Mouse (Mus musculus): ENCODE measurements around the gene Upk3b. TPM values are rescaled to one million over a fixed set of nuclear protein-coding genes. Genes with fewer than 3 reads are reported as not detected.
"Not testable (repeated sequence)": the region's sequence is repeated elsewhere in the genome, so short reads cannot be mapped to it uniquely, and the experiment has no call there.

The Upk3b gene
- polyA plus RNA-seq, 1 experiment, result not detected

DNA sequence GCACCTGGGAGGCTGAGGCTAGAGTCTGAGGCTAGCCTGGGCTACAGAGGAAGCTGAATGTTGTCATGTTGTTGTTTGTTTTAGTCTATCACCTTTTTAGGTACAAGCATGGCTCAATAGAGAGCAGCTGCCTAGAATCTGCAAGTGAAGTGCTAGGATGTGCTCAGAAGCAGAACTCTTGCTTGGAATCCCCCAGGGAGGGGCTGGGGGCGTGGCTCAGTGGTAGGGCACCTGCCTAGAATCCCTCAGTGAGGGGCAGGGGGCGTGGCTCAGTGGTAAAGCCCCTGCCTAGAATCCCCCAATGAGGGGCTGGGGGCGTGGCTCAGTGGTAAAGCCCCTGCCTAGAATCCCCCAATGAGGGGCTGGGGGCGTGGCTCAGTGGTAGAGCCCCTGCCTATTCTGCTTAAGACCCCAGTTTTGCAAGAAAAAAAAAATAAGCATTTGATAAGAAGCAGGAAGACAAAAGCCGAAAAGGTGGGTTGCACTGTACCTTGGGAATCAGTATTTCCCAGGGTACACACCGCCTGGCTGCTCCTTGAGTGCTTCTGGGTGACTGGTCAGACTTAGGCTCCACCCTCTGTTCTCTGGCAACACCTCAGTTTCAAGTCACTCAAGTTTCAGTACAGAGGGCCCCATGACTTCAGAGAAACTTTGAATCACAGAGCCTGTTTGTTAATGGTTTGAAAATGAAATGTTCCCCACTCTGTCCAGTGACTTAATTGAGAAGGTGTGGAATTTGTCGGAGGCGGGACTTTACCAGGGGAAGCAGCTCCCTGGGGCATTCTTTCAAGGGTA, 14.8 kb downstream of the Upk3b start:
- Histone ChIP-seq H3K4me3 (replicated peaks; ENCODE audit: control insufficient read depth, low read depth, low read length) (no peak overlapping the region), H3K4me1 (ENCODE audit: control insufficient read depth, insufficient read depth, low read length) (no peaks in the 10 kb centered on the region), H3K27ac (ENCODE audit: control insufficient read depth, insufficient read depth, low read depth, low read length, poor library complexity) (no peak overlapping the region)
- TF ChIP-seq POLR2A (IDR thresholded peaks at IDR 0.05; ENCODE audit: borderline replicate concordance, control insufficient read depth, low read depth, low read length) (no peak), CTCF (IDR thresholded peaks at IDR 0.05; ENCODE audit: control insufficient read depth, insufficient read depth, low read length) (no peak)
- 74% methylated on average over 8 of the region's 8 CpGs for WGBS

DNA sequence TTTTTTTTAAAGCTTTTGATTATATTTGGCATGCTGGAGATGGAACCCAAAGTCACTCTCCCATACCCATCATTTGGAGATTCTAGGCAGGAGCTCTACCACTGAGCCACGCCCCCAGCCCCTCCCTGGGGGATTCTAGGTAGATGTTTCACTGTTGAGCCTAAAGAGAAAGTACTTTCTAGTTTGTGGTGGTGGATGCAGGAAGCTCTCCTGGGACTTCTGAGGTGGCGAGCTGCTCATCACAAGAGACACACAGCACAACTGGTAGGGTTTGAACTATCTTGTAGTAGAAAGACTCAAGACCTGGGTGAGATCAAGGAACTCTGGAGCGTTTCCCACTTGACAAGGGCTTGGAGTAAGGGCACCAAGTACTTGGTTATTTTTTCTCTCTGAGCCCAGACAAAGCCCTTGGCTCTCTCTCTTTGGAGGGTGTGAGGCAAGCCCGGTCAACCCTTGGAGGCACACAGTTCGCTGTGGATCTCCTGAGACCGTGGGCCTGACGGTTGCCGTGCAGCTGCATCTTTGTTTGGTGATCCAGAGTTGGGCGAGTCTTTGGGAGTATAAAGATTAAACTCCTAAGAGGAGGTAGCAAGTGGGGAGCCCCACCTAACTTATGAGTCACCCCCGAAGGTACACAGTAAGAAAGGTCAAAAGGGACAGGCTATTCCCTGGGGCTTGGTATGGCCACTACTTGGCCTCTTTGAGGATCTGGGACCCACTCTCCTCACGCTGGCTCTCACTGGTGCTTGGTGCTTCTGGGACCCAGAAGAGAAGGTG, 16.2 kb downstream of the Upk3b start, which contains the start of gene Upk3bl:
Upk3bl (plus strand) TSS at position 192 of the 777 bp plus-strand sequence.
- Histone ChIP-seq H3K4me3 (replicated peaks; ENCODE audit: control insufficient read depth, low read depth, low read length) (no peak within 1 kb of the TSS), H3K4me1 (ENCODE audit: control insufficient read depth, insufficient read depth, low read length) (no peaks in the 10 kb centered on the region), H3K27ac (ENCODE audit: control insufficient read depth, insufficient read depth, low read depth, low read length, poor library complexity) (no peak within 1 kb of the TSS)
- 60% methylated on average over 11 of the region's 11 CpGs for WGBS
- TF ChIP-seq POLR2A (IDR thresholded peaks at IDR 0.05; ENCODE audit: borderline replicate concordance, control insufficient read depth, low read depth, low read length) (no peak), CTCF (IDR thresholded peaks at IDR 0.05; ENCODE audit: control insufficient read depth, insufficient read depth, low read length) (no peak)

DNA sequence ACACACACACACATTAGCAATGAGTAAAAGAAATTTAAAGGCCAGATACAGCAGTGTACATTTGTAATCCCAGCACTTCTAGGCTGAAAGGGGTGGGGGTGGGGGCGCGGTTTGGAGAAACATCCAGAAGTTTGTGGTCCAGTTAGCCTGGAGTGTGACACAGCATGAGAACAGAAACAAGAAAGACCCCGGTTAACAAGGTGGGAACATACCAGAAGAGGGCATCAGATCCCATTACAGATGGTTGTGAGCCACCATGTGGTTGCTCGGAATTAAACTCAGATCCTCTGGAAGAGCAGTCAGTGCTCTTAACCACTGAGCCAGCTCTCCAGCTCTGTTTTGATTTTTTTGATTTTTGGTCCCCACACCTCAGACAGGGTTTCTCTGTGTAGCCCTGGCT, 17.8 kb downstream of the Upk3b start:
- no peak overlapping the region for H3K27ac ChIP-seq (ENCODE audit: control insufficient read depth, insufficient read depth, low read depth, low read length, poor library complexity)
- no peaks in the 10 kb centered on the region for H3K4me1 ChIP-seq (ENCODE audit: control insufficient read depth, insufficient read depth, low read length)
- TF ChIP-seq CTCF (IDR thresholded peaks at IDR 0.05; ENCODE audit: control insufficient read depth, insufficient read depth, low read length) (no peak), POLR2A (IDR thresholded peaks at IDR 0.05; ENCODE audit: borderline replicate concordance, control insufficient read depth, low read depth, low read length) (no peak)
- WGBS, result 60% methylated on average over 4 of the region's 4 CpGs
- no peak overlapping the region for H3K4me3 ChIP-seq (replicated peaks; ENCODE audit: control insufficient read depth, low read depth, low read length)

DNA sequence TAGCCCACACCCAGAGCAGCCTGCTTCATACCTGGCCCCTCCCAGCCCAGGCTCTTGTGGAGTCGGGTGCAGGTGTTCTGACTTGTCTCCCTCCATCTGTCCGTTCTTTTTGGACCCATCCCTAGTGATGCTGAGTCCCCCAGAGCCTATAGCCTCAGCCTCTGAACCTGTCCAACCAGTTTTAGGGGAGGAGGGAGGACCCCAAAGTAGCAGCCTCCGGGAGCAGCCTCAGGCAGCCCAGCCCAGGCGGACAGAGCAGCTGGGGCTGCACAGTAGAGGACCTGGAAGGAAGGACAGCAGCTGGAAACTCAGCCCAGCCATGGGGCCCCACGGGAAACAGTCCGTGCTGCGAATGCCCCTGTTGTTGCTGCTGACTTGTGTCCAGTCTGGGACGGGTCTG, 18.8 kb downstream of the Upk3b start:
- TF ChIP-seq CTCF (IDR thresholded peaks at IDR 0.05; ENCODE audit: control insufficient read depth, insufficient read depth, low read length), result no peak
- TF ChIP-seq POLR2A (IDR thresholded peaks at IDR 0.05; ENCODE audit: borderline replicate concordance, control insufficient read depth, low read depth, low read length), result no peak
- no peak overlapping the region for H3K4me3 ChIP-seq (replicated peaks; ENCODE audit: control insufficient read depth, low read depth, low read length)
- H3K27ac ChIP-seq (ENCODE audit: control insufficient read depth, insufficient read depth, low read depth, low read length, poor library complexity), result no peak overlapping the region
- 46% methylated on average over 8 of the region's 8 CpGs for WGBS
- no peaks in the 10 kb centered on the region for H3K4me1 ChIP-seq (ENCODE audit: control insufficient read depth, insufficient read depth, low read length)

DNA sequence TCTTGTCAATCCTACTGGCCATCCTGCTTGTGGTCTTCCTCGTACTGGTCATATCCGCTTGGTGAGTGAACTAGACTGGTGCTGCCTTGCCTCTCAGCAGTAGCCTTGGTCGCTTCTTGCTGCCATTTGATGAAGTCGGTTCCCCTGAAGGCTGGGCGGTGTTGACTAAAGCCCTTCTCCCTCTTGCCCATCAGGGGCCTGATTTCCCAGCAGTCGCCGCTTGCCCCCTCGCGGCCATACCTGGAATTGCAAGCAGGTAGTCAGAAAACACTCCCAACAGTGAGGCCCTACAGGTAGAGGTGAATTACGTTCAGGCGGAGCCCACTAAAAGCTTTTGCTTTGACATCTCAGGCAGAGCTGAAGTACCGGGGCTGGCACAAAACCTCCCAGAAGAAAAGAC, 23.3 kb downstream of the Upk3b start:
- Histone ChIP-seq H3K4me3 (replicated peaks; ENCODE audit: control insufficient read depth, low read depth, low read length) (no peak overlapping the region), H3K4me1 (ENCODE audit: control insufficient read depth, insufficient read depth, low read length) (no peaks in the 10 kb centered on the region), H3K27ac (ENCODE audit: control insufficient read depth, insufficient read depth, low read depth, low read length, poor library complexity) (no peak overlapping the region)
- WGBS, result 18% methylated on average over 12 of the region's 12 CpGs
- TF ChIP-seq CTCF (IDR thresholded peaks at IDR 0.05; ENCODE audit: control insufficient read depth, insufficient read depth, low read length), result peak; percentile 94
- no peak for TF ChIP-seq POLR2A (IDR thresholded peaks at IDR 0.05; ENCODE audit: borderline replicate concordance, control insufficient read depth, low read depth, low read length)

DNA sequence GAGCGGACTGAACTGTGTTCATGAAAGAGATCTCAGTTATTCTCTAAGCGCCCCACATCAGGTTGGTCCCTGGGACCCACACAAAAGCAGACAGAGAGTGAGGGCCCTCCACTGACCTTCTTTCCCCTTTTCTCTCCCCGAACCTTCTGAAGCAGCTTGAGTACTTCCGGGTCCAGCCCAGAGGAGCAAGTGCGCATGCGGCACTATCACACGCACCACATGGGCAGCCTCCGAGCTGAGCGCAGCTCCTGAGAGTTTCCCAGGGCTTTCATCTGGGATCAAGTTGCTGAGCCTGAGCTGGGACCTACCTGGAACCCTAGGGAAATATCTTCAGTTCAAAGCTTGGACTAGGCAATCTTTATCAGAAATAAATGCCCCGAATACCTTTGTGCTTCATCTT, 25.6 kb downstream of the Upk3b start:
- H3K27ac ChIP-seq (ENCODE audit: control insufficient read depth, insufficient read depth, low read depth, low read length, poor library complexity), result no peak overlapping the region
- H3K4me3 ChIP-seq (replicated peaks; ENCODE audit: control insufficient read depth, low read depth, low read length), result no peak overlapping the region
- TF ChIP-seq POLR2A (IDR thresholded peaks at IDR 0.05; ENCODE audit: borderline replicate concordance, control insufficient read depth, low read depth, low read length) (no peak), CTCF (IDR thresholded peaks at IDR 0.05; ENCODE audit: control insufficient read depth, insufficient read depth, low read length) (no peak)
- 84% methylated on average over 10 of the region's 10 CpGs for WGBS
- no peaks in the 10 kb centered on the region for H3K4me1 ChIP-seq (ENCODE audit: control insufficient read depth, insufficient read depth, low read length)

DNA sequence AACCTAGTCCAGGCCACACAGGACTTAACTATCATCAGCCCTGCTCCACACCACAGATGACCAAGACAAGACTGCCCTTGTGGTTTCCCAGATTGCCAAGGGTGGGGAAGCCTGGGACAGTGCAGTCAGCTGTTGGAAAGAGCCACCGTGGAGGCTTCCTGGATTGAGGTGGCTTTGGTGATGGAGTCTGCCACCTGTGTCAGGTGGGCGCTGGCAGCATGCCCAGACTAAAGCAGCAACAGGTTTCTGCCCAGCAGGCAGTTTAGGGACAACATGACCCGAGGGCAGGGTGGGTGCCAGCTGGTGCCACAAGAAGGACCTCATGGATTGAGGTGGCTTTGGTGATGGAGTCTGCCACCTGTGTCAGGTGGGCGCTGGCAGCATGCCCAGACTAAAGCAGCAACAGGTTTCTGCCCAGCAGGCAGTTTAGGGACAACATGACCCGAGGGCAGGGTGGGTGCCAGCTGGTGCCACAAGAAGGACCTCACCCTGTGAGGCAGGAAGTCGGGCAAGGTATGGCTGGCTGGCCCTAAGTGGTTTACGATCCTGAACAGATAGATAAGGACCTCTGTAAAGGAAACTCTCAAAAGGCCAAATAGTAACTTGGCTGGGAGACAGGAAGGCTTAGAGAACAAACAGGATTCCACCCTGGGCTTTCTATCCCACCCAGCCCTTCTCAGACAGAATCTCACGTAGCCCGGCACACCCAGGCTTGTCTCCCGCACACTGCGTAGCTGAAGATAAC, 28.3 kb downstream of the Upk3b start:
- H3K27ac ChIP-seq (ENCODE audit: control insufficient read depth, insufficient read depth, low read depth, low read length, poor library complexity); H3K4me3 ChIP-seq (replicated peaks; ENCODE audit: control insufficient read depth, low read depth, low read length); H3K4me1 ChIP-seq (ENCODE audit: control insufficient read depth, insufficient read depth, low read length): not testable (repeated sequence)
- 29% methylated on average over 11 of the region's 11 CpGs for WGBS

DNA sequence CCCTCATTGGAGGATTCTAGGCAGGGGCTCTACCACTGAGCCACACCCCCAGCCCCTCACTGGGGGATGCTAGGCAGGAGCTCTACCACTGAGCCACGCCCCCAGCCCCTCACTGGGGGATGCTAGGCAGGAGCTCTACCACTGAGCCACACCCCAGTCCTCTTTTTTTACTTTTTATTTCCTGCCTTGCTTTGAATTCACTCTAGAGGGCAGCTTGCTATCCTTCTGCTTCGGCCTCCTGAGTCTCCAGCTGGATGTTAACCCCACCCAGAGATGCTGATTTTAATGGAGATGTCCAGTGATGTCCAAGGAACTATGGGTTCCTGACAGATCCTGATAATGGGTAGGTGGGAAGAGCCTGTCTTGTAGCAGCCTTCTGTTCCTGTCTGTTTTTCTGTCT, 31.1 kb downstream of the Upk3b start:
- no peaks in the 10 kb centered on the region for H3K4me1 ChIP-seq (ENCODE audit: control insufficient read depth, insufficient read depth, low read length)
- H3K27ac ChIP-seq (ENCODE audit: control insufficient read depth, insufficient read depth, low read depth, low read length, poor library complexity), result no peak overlapping the region
- WGBS, result 75% methylated on average over 2 of the region's 2 CpGs
- H3K4me3 ChIP-seq (replicated peaks; ENCODE audit: control insufficient read depth, low read depth, low read length), result no peak overlapping the region
- no peak for TF ChIP-seq POLR2A (IDR thresholded peaks at IDR 0.05; ENCODE audit: borderline replicate concordance, control insufficient read depth, low read depth, low read length)
- TF ChIP-seq CTCF (IDR thresholded peaks at IDR 0.05; ENCODE audit: control insufficient read depth, insufficient read depth, low read length), result no peak

Measured in bone marrow, adult 2 months (tissue).